Mouse (Mus musculus) midbrain, embryonic 12.5 days (tissue): ENCODE results near the gene Zbtb7a. TPM values are rescaled to one million over a fixed set of nuclear protein-coding genes. Genes with fewer than 3 reads are reported as not detected.
"Not testable (repeated sequence)": the region's sequence is repeated elsewhere in the genome, so short reads cannot be mapped to it uniquely, and the experiment has no call there.

ENCODE experiments used
- ATAC-seq: fragments of 200-750 bp; cut with Nextera tagmentation; 2 replicates; pipeline ENCODE4 v1.8.0; 2017; ENCODE audit warnings: low read depth, moderate TSS enrichment, moderate library complexity; ENCODE audit not compliant: low FRiP score
- H3K27ac ChIP-seq: fragments of 300-500 bp; sonication (generic); replicated peaks from 2 replicates; pipeline ENCODE4 v1.5.1; 2016; ENCODE audit warnings: mild to moderate bottlenecking
- H3K27me3 ChIP-seq: fragments of 300-500 bp; sonication (generic); 2 replicates; pipeline ENCODE4 v1.6.1; 2016; ENCODE audit warnings: mild to moderate bottlenecking
- H3K36me3 ChIP-seq: fragments of 300-500 bp; sonication (generic); 2 replicates; pipeline ENCODE4 v1.6.1; 2016
- H3K4me1 ChIP-seq: fragments of 300-500 bp; sonication (generic); 2 replicates; pipeline ENCODE4 v1.6.1; 2016
- H3K4me2 ChIP-seq: fragments of 300-500 bp; sonication (generic); replicated peaks from 2 replicates; pipeline ENCODE4 v1.6.1; 2016; ENCODE audit warnings: mild to moderate bottlenecking, moderate library complexity
- H3K4me3 ChIP-seq: fragments of 300-500 bp; sonication (generic); 2 replicates; pipeline ENCODE4 v1.5.1; 2016; ENCODE audit warnings: mild to moderate bottlenecking
- H3K9ac ChIP-seq: fragments of 300-500 bp; sonication (generic); replicated peaks from 2 replicates; pipeline ENCODE4 v1.6.1; 2016; ENCODE audit warnings: mild to moderate bottlenecking, moderate library complexity
- H3K9me3 ChIP-seq: fragments of 300-500 bp; sonication (generic); 2 replicates; pipeline ENCODE4 v1.6.1; 2016; ENCODE audit warnings: mild to moderate bottlenecking
- WGBS: fragments of 180-500 bp; shearing (Covaris S2); methylation state at CpG from one replicate; pipeline ENCODE4 v1.1.7; 2016; 5-methylcytosine and 5-hydroxymethylcytosine counted together
- polyA plus RNA-seq: library from polyadenylated mRNA; unstranded; fragments of >200 nt; fragmentation: Nextera tagmentation; extraction: Ambion mirVana; gene quantifications from 2 replicates; pipeline ENCODE4 v1.2.1, GENCODE M21; 2016

Zbtb7a gene
- polyA plus RNA-seq, 1 experiment from 2014 or later: 15.9 TPM

GRCm38 (mm10) chr10:81154313-81154712 lies 19.3 kb downstream of the Zbtb7a start:
- Histone ChIP-seq H3K27ac (no peak overlapping the region), H3K4me3 (no peak overlapping the region), H3K9me3 (no peaks in the 10 kb centered on the region), H3K27me3 (no peaks in the 10 kb centered on the region), H3K4me2 (no peak overlapping the region), H3K9ac (0 out of 2 replicates have a peak overlapping the region, but pooled peaks have one; percentile 11), H3K4me1 (no peaks in the 10 kb centered on the region), H3K36me3 (peaks cover 84% of the 10 kb centered on the region)
- 95% methylated on average over 12 of the region's 12 CpGs for WGBS
- no peak for ATAC-seq

GRCm38 (mm10) chr10:81154736-81155135 lies 19.7 kb downstream of the Zbtb7a start:
- Histone ChIP-seq H3K9ac (no peak overlapping the region), H3K4me1 (no peaks in the 10 kb centered on the region), H3K27me3 (no peaks in the 10 kb centered on the region), H3K4me2 (no peak overlapping the region), H3K36me3 (peaks cover 82% of the 10 kb centered on the region), H3K4me3 (no peak overlapping the region), H3K27ac (no peak overlapping the region), H3K9me3 (no peaks in the 10 kb centered on the region)
- no peak for ATAC-seq
- WGBS: 85% methylated on average over 6 of the region's 6 CpGs

GRCm38 (mm10) chr10:81161602-81162317 lies 26.7 kb downstream of the Zbtb7a start:
- Histone ChIP-seq H3K27me3 (no peaks in the 10 kb centered on the region), H3K9me3 (no peaks in the 10 kb centered on the region), H3K27ac (0 out of 2 replicates have a peak overlapping the region, but pooled peaks have one; percentile 4), H3K9ac (no peak overlapping the region), H3K4me1 (peaks cover 6% of the 10 kb centered on the region), H3K4me2 (no peak overlapping the region), H3K4me3 (no peak overlapping the region), H3K36me3 (peaks cover 69% of the 10 kb centered on the region)
- 89% methylated on average over 8 of the region's 8 CpGs for WGBS
- ATAC-seq: no peak

- H3K36me3 ChIP-seq: peaks cover 64% of the 10 kb centered on the region
- no peak overlapping the region for H3K9ac ChIP-seq
- H3K4me3 ChIP-seq: no peak overlapping the region
- 72% methylated on average over 2 of the region's 2 CpGs for WGBS
- no peak overlapping the region for H3K4me2 ChIP-seq
- no peak for ATAC-seq
- H3K9me3 ChIP-seq: no peaks in the 10 kb centered on the region
- H3K27me3 ChIP-seq: no peaks in the 10 kb centered on the region
- 0 out of 2 replicates have a peak overlapping the region, but pooled peaks have one; percentile 4 for H3K27ac ChIP-seq
- H3K4me1 ChIP-seq: peaks cover 11% of the 10 kb centered on the region
These were observed 27.3 kb downstream of the Zbtb7a start for GRCm38 (mm10) chr10:81162318-81162652.

GRCm38 (mm10) chr10:81165118-81165517 lies 30.1 kb downstream of the Zbtb7a start:
- no peak overlapping the region for H3K27ac ChIP-seq
- no peak overlapping the region for H3K9ac ChIP-seq
- no peaks in the 10 kb centered on the region for H3K9me3 ChIP-seq
- no peak overlapping the region for H3K4me2 ChIP-seq
- no peaks in the 10 kb centered on the region for H3K27me3 ChIP-seq
- H3K4me1 ChIP-seq: peaks cover 18% of the 10 kb centered on the region
- no peak for ATAC-seq
- WGBS: 89% methylated on average over 8 of the region's 8 CpGs
- H3K36me3 ChIP-seq: peaks cover 40% of the 10 kb centered on the region
- no peak overlapping the region for H3K4me3 ChIP-seq

- no peaks in the 10 kb centered on the region for H3K27me3 ChIP-seq
- peak within 1 kb of the TSS; percentile 72 for H3K27ac ChIP-seq
- under 1% methylated on average over 44 of the region's 64 CpGs for WGBS
- H3K4me1 ChIP-seq: peaks cover 18% of the 10 kb centered on the region
- peak; percentile 89 for ATAC-seq
- peak within 1 kb of the TSS; percentile 81 for H3K9ac ChIP-seq
- peak within 1 kb of the TSS; percentile 94 for H3K4me3 ChIP-seq
- peaks cover 17% of the 10 kb centered on the region for H3K36me3 ChIP-seq
- no peaks in the 10 kb centered on the region for H3K9me3 ChIP-seq
- H3K4me2 ChIP-seq: peak within 1 kb of the TSS; percentile 94
These were observed 32.4 kb downstream of the Zbtb7a start, which contains the start of gene Pias4 for GRCm38 (mm10) chr10:81167200-81168086. Pias4 (minus strand) TSS chr10:81167923.

GRCm38 (mm10) chr10:81168087-81168431 lies 33.0 kb downstream of the Zbtb7a start:
- Histone ChIP-seq H3K27ac (peak overlapping the region; percentile 72), H3K27me3 (no peaks in the 10 kb centered on the region), H3K4me3 (peak overlapping the region; percentile 94), H3K9me3 (no peaks in the 10 kb centered on the region), H3K36me3 (peaks cover 13% of the 10 kb centered on the region), H3K9ac (peak overlapping the region; percentile 58; the same call in 1 of the 2 replicates), H3K4me2 (peak overlapping the region; percentile 94), H3K4me1 (peaks cover 20% of the 10 kb centered on the region)
- 11% methylated on average over 5 of the region's 5 CpGs for WGBS
- peak; percentile 55 for ATAC-seq

- ATAC-seq: no peak; the same call in 1 of the 2 replicates
- no peaks in the 10 kb centered on the region for H3K27me3 ChIP-seq
- peaks cover 7% of the 10 kb centered on the region for H3K36me3 ChIP-seq
- peak overlapping the region; percentile 58 for H3K9ac ChIP-seq
- no peaks in the 10 kb centered on the region for H3K9me3 ChIP-seq
- 6% methylated on average over 29 of the region's 29 CpGs for WGBS
- H3K4me1 ChIP-seq: peaks cover 26% of the 10 kb centered on the region
- peak overlapping the region; percentile 72 for H3K27ac ChIP-seq
- peak overlapping the region; percentile 94 for H3K4me3 ChIP-seq
- peak overlapping the region; percentile 94 for H3K4me2 ChIP-seq
These were observed 33.7 kb downstream of the Zbtb7a start for GRCm38 (mm10) chr10:81168521-81169244.

GRCm38 (mm10) chr10:81169411-81169900 lies 34.4 kb downstream of the Zbtb7a start:
- not testable (repeated sequence) for H3K9ac ChIP-seq, ATAC-seq, H3K9me3 ChIP-seq, H3K27me3 ChIP-seq, H3K4me3 ChIP-seq, H3K36me3 ChIP-seq
- H3K4me2 ChIP-seq: peak overlapping the region; percentile 94; the same call in 1 of the 2 replicates
- H3K4me1 ChIP-seq: peaks cover 34% of the 10 kb centered on the region
- WGBS: 67% methylated on average over 5 of the region's 14 CpGs
- 0 out of 2 replicates have a peak overlapping the region, but pooled peaks have one; percentile 20 for H3K27ac ChIP-seq

GRCm38 (mm10) chr10:81173132-81173531 lies 38.1 kb downstream of the Zbtb7a start:
- WGBS: 4% methylated on average over 21 of the region's 21 CpGs
- H3K36me3 ChIP-seq: peaks cover 9% of the 10 kb centered on the region
- H3K4me3 ChIP-seq: peak overlapping the region; percentile 17; the same call in 1 of the 2 replicates
- peak overlapping the region; percentile 49; the same call in 1 of the 2 replicates for H3K9ac ChIP-seq
- peak; percentile 27 for ATAC-seq
- peak overlapping the region; percentile 93 for H3K27ac ChIP-seq
- H3K4me2 ChIP-seq: peak overlapping the region; percentile 41
- H3K9me3 ChIP-seq: no peaks in the 10 kb centered on the region
- H3K27me3 ChIP-seq: no peaks in the 10 kb centered on the region
- peaks cover 48% of the 10 kb centered on the region for H3K4me1 ChIP-seq

GRCm38 (mm10) chr10:81174617-81175344 lies 39.8 kb downstream of the Zbtb7a start:
- H3K4me3 ChIP-seq: peak overlapping the region; percentile 42
- no peaks in the 10 kb centered on the region for H3K27me3 ChIP-seq
- H3K4me1 ChIP-seq: peaks cover 51% of the 10 kb centered on the region
- peak; percentile 64 for ATAC-seq
- peaks cover 26% of the 10 kb centered on the region for H3K36me3 ChIP-seq
- H3K27ac ChIP-seq: peak overlapping the region; percentile 93
- H3K9me3 ChIP-seq: no peaks in the 10 kb centered on the region
- under 1% methylated on average over 29 of the region's 29 CpGs for WGBS
- H3K4me2 ChIP-seq: peak overlapping the region; percentile 61
- peak overlapping the region; percentile 50 for H3K9ac ChIP-seq
